Mouse (Mus musculus) ES-E14 (cell line): ENCODE data around the gene Slc35d1.

Experiments used
- CHD2 ChIP-seq: IDR thresholded peaks from 2 replicates; pipeline ENCODE4 v1.6.1; 2014; ENCODE audit warnings: mild to moderate bottlenecking, low read depth, low read length, inconsistent platforms
- HCFC1 ChIP-seq: IDR thresholded peaks from 2 replicates; pipeline ENCODE4 v1.6.1; 2012; ENCODE audit warnings: low read length, inconsistent platforms, borderline replicate concordance; ENCODE audit not compliant: insufficient read depth
- MAFK ChIP-seq: IDR thresholded peaks from 2 replicates; pipeline ENCODE4 v1.6.1; 2014; ENCODE audit warnings: mild to moderate bottlenecking, low read depth, low read length, inconsistent platforms; ENCODE audit not compliant: insufficient read depth
- ZC3H11A ChIP-seq: IDR thresholded peaks from 2 replicates; pipeline ENCODE4 v1.6.1; 2012; ENCODE audit warnings: low read depth, mild to moderate bottlenecking, inconsistent platforms, low read length, borderline replicate concordance

GRCm38 (mm10) chr4:103120874-103121389 is 94.0 kb downstream of the Slc35d1 start:
- no peak for TF ChIP-seq HCFC1
- no peak for TF ChIP-seq MAFK
- no peak for TF ChIP-seq CHD2
- no peak for TF ChIP-seq ZC3H11A
